Comparison of ENCODE assay signal across 7 mouse cellular contexts in the genomic region with DNA sequence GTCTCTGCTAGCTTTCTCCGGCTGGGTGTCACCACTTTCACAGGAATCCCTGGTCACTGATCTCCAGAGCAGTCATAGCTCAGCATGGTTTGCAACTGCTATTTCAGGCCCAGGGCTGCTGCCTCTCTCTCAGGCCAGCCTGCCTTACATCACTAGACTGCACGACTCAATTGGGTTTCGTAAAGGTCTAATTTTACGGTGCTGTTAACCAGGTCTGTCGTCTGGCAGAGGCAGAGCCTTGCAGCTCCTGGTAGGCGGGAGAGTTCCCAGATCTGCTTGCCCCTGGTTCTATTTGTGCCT. TPM values are rescaled to one million over a fixed set of nuclear protein-coding genes. Genes with fewer than 3 reads are reported as not detected.
DNase-seq lines count a peak whose midpoint lies in the region; ATAC-seq and TF ChIP-seq lines count a peak whose summit lies in the region.

No protein-coding gene starts in this region.

- 0 out of 2 replicates have a peak overlapping the region, but pooled peaks have one; percentile 33 for H3K4me3 ChIP-seq in heart, adult 2 months
- peak overlapping the region; percentile 46 for H3K4me3 ChIP-seq in intestine, postnatal 0 days (ENCODE audit: low read depth, low read length)
- H3K4me3 ChIP-seq in lung, postnatal 0 days (ENCODE audit: low read depth, low read length): peak overlapping the region; percentile 52; the same call in 1 of the 2 replicates

- H3K9ac ChIP-seq in heart, adult 2 months (ENCODE audit: low read depth, low read length): no peak overlapping the region
- H3K9ac ChIP-seq in intestine, postnatal 0 days (ENCODE audit: low read depth, low read length): no peak overlapping the region
- no peak overlapping the region for H3K9ac ChIP-seq in lung, postnatal 0 days (replicated peaks; ENCODE audit: low read depth)

- no peak for TF ChIP-seq POLR2A in brain, embryonic 14.5 days (IDR thresholded peaks at IDR 0.05; ENCODE audit: borderline replicate concordance, extremely low read depth, insufficient read depth, insufficient read length, poor library complexity, severe bottlenecking)
- TF ChIP-seq POLR2A in heart, adult 2 months (IDR thresholded peaks at IDR 0.05; ENCODE audit: insufficient read depth, low read depth, low read length): no peak

- peak overlapping the region; percentile 76; the same call in 1 of the 2 replicates for H3K4me2 ChIP-seq in intestine, postnatal 0 days (replicated peaks; ENCODE audit: low read depth)
- peak overlapping the region; percentile 87 for H3K4me2 ChIP-seq in lung, postnatal 0 days (replicated peaks; ENCODE audit: low read depth, low read length)

- DNase-seq in brain, embryonic 14.5 days (ENCODE audit: low read depth): peak; percentile 61
- DNase-seq in embryo, embryonic 10.5 days (ENCODE audit: low spot score): peak; percentile 44
- DNase-seq in heart, adult 2 months: peak; percentile 50 to 71
- peak; percentile 47 for DNase-seq in lung, postnatal 0 days (ENCODE audit: low spot score)
- no peak for DNase-seq in natural killer cell, adult 2 months (ENCODE audit: low spot score in 2 of 2)
- DNase-seq in ovary, postnatal 36 days (ENCODE audit: low spot score): no peak

- no peaks in the 10 kb centered on the region for H3K4me1 ChIP-seq in heart, adult 2 months (ENCODE audit: control insufficient read depth, insufficient read depth, low read length)
- H3K4me1 ChIP-seq in intestine, postnatal 0 days (replicated peaks; ENCODE audit: control insufficient read depth, insufficient read depth, low read length): no peaks in the 10 kb centered on the region
- no peaks in the 10 kb centered on the region for H3K4me1 ChIP-seq in lung, postnatal 0 days (ENCODE audit: insufficient read depth, low read depth, low read length)

- intact Hi-C loops in heart, adult 2 months (cut with DNase I): loop anchor here (10.0 kb wide), 1 partner anchor 592 kb away; no protein-coding TSS in a partner anchor

- TF ChIP-seq CTCF in brain, embryonic 14.5 days (IDR thresholded peaks at IDR 0.05; ENCODE audit: borderline replicate concordance, extremely low read depth, insufficient read depth, insufficient read length): no peak
- TF ChIP-seq CTCF in heart, adult 2 months (IDR thresholded peaks at IDR 0.05): no peak
- TF ChIP-seq CTCF in intestine, postnatal 0 days (IDR thresholded peaks at IDR 0.05; ENCODE audit: low read depth): no peak
- no peak for TF ChIP-seq CTCF in lung, postnatal 0 days (IDR thresholded peaks at IDR 0.05)

- no peaks in the 10 kb centered on the region for H3K36me3 ChIP-seq in heart, adult 2 months (ENCODE audit: control insufficient read depth, insufficient read depth, low read length)
- H3K36me3 ChIP-seq in intestine, postnatal 0 days (ENCODE audit: control insufficient read depth, insufficient read depth): no peaks in the 10 kb centered on the region
- H3K36me3 ChIP-seq in lung, postnatal 0 days (ENCODE audit: insufficient read depth, low read length): no peaks in the 10 kb centered on the region

- H3K9me3 ChIP-seq in intestine, postnatal 0 days (ENCODE audit: control insufficient read depth): no peaks in the 10 kb centered on the region
- H3K9me3 ChIP-seq in lung, postnatal 0 days (ENCODE audit: low read length): no peaks in the 10 kb centered on the region

- H3K27ac ChIP-seq in heart, adult 2 months: peak overlapping the region; percentile 52
- H3K27ac ChIP-seq in intestine, postnatal 0 days (ENCODE audit: low read depth, low read length): no peak overlapping the region
- 0 out of 2 replicates have a peak overlapping the region, but pooled peaks have one; percentile 20 for H3K27ac ChIP-seq in lung, postnatal 0 days (ENCODE audit: low read length)

- WGBS in heart, adult 2 months: 36% methylated on average over 6 of the region's 6 CpGs
- 27% methylated on average over 6 of the region's 6 CpGs for WGBS in intestine, postnatal 0 days
- WGBS in lung, postnatal 0 days: 38% methylated on average over 6 of the region's 6 CpGs

- no peak for TF ChIP-seq EP300 in heart, adult 2 months (IDR thresholded peaks at IDR 0.05; ENCODE audit: insufficient read depth, low read depth, low read length)
- no peak for TF ChIP-seq EP300 in lung, postnatal 0 days (IDR thresholded peaks at IDR 0.05)

- no peaks in the 10 kb centered on the region for H3K27me3 ChIP-seq in heart, adult 2 months (ENCODE audit: control insufficient read depth, insufficient read depth, low read length)
- H3K27me3 ChIP-seq in intestine, postnatal 0 days (replicated peaks; ENCODE audit: control insufficient read depth, insufficient read depth, low read length): peaks cover 28% of the 10 kb centered on the region
- H3K27me3 ChIP-seq in lung, postnatal 0 days (replicated peaks; ENCODE audit: insufficient read depth, low read length): peaks cover 4% of the 10 kb centered on the region

- H3K79me2 ChIP-seq in heart, adult 2 months (replicated peaks; ENCODE audit: control insufficient read depth, insufficient read depth, low read length): no peaks in the 10 kb centered on the region

- ATAC-seq in intestine, postnatal 0 days: no peak
- ATAC-seq in lung, postnatal 0 days: peak; percentile 23

RNA-seq across cellular contexts. Expression of a gene that starts 3.3 kb away (rescaled TPM):
- 0.49 and 1.0 TPM in 2 replicates for polyA plus RNA-seq in brain, embryonic 14.5 days (2012; rRNA removed)
- total RNA-seq in heart, adult 2 months (2021): under 1 TPM; 0.39 to 0.41 TPM
- polyA plus RNA-seq in heart, adult 2 months (2012; rRNA removed): 0.16 and 0.20 TPM in 2 replicates
- polyA plus RNA-seq in intestine, postnatal 0 days (2015; fragmentation: Nextera tagmentation; extraction: Ambion mirVana): 0.33 and 0.37 TPM in 2 replicates
- 0.30 and 0.31 TPM in 2 replicates for polyA plus RNA-seq in lung, postnatal 0 days (2015; fragmentation: Nextera tagmentation; extraction: Ambion mirVana)

Comparison
In these comparisons a context has a peak if more than half of its experiments do, and no peak if none do; other contexts are left out.
1. DNase-seq: peak in brain, embryonic 14.5 days (single experiment), embryo, embryonic 10.5 days (single experiment), heart, adult 2 months (2 of 2) and lung, postnatal 0 days (single experiment); none in natural killer cell, adult 2 months (0 of 2) and ovary, postnatal 36 days (single experiment).
2. Peak in every context shown above with its lines, with median percentiles within 50 percentile points of each other: H3K4me3 ChIP-seq.